Mouse (Mus musculus): ENCODE measurements at regions not wholly inside any gene's neighbourhood (a gene's known extent, or its start where the extent isn't known, plus 50 kb on each side); places are given as distances from the start of the nearest gene placed in this dataset.

DNA sequence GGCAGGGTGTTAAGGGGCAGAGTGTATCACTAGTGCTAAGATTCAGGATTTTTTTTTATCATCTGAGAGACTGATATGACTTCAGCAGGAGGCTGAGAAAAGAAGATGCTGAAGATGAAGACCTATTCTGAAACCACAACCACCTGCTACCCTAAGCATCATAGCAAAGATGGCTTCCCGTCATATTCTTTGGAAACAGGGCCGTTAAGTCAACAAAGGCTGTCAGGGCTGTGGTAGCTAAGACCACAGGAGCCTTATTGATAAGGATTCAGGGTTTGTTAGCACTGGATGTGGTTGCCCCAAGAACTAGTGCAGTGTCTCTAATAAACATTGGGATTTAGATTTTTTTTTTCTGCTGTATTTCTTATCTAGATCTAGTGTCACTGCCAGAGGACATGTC lies 56.7 kb upstream of the Rasgrp1 start:
- ATAC-seq (ENCODE audit: insufficient number of reproducible peaks, low FRiP score, low TSS enrichment): no peak

DNA sequence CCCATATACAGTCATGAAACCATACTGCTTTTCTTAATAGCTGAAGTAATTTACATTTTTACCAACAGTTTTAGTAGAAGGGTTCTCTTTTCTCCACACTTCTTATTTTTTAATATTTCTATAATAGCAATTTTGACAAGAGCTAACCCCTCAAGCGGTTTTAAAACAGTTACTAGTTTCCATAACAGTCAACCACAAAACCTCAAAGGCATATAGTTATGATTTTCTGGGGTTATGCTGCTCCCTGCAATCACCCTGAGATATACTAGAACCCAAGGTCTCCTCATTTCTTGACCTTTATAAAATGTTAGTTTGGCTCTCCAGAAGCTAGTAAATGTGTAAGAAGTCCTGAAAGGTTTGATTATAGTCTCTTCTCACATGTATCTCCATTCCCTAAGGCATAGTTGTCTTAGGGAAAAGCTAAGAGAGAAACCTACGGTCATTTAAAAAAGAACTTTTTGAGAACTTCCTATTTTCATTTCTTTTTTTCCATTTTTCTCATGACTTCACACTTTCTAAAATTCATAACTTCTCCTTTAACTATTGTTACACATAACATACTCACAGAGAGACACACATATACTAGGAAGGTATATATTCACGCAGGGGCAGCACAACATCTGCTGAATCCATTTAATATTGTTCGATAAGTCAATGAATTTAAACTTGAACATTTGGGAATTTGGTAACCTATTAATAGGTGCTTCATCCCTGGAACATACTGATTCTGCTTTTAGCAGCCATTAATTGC lies 60.8 kb upstream of the Rasgrp1 start:
- ATAC-seq (ENCODE audit: insufficient number of reproducible peaks, low FRiP score, low TSS enrichment): no peak

DNA sequence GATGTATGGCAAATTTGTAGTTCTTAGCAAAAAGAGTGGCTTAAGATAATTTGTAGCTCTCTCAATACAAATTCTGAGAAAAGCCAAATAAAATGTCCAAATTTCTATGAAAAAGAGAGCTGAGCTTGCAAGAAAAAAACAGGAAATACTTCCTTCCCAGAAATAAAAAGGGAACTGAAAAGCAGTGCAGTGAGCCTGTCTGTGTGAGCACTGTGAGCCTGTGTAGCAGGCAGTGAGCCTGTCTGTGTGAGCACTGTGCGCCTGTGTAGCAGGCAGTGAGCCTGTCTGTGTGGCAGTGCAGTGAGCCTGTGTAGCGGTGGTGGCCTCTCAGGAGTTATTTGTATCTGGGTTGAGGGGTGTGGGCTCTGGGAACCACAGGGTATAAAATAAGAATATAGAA lies 62.7 kb upstream of the Rasgrp1 start:
- no peak for ATAC-seq (ENCODE audit: insufficient number of reproducible peaks, low FRiP score, low TSS enrichment)

DNA sequence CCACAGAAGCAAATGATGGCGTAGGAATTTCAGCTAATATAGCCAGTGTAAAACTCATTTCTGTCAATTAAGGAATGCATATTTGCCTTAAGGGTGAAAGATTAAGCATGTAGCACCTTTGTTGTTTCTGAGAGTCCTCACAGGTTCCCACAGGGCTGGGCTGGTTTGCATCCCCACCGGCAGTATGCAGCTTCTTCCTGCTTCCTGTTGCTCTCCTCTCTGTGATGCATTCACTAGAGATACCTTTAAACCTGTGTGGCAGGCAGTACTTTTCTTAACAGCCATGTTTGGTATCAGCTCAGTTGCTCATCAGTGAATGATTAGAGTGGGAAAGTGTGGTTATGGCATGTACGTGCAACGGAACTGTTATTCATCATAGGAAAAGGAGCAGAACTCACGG lies 65.4 kb upstream of the Rasgrp1 start:
- no peak for ATAC-seq (ENCODE audit: insufficient number of reproducible peaks, low FRiP score, low TSS enrichment)

DNA sequence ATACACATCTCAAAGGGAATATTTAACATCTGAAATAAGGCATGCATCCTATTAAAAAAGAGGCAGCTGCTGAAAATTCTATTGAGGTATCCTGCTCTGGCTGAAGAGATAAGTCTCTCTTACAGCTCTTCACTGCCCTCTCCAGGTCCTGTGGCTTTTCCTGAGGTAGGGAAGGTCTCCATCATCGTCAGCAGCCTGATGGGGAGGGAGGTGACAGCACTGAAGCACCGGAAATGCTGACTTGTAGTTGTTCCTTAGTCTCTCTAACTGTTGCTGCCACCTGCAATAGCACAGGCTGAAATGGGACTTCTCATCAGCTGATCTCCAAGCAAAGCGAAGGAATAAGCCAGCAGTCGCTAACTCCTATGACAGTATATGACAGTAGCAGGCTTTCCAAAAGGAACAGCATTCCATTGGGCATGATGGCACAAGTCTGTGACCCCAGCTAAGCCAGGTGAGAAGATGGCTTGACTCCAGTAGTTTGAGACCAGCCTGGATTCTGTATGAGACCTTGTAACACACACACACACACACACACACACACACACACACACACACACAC lies 69.3 kb upstream of the Rasgrp1 start:
- ATAC-seq (ENCODE audit: insufficient number of reproducible peaks, low FRiP score, low TSS enrichment): peak; percentile 64

DNA sequence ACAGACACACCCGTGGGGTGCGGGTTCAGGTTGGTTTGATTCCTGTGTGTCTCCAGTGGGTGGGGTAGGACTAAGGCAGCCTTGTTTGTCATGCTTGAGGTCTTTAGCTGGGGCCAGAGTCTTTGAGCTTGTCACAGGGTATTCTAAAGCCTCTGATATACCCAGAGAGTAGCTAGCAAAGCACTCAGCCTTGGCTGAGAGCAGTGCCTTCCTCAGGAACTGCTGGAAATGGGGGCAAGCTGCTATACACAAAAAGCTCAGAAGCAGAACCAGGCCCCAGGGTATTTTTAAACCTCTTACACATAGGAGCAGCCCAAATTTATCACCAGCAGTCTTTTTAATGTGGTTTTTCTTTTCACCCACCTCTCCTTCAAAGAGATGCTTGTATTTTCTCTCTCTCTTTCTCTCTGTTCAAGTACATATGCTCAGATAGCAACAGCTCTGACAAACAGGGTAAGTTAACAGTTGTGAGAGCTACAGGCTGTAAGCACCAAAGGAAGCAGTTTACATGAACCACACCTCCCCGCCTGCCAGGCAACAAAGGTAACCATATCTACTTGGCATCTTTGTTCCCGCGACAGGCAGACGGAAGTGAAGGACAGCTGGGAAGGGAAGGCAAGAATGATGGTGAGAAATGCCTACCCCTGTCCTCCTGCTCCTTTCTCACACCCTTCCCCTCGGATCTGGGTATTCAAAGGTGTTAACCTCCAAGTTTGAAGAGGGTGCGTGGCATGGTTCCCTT lies 74.6 kb upstream of the Rasgrp1 start:
- no peak for ATAC-seq (ENCODE audit: insufficient number of reproducible peaks, low FRiP score, low TSS enrichment)

DNA sequence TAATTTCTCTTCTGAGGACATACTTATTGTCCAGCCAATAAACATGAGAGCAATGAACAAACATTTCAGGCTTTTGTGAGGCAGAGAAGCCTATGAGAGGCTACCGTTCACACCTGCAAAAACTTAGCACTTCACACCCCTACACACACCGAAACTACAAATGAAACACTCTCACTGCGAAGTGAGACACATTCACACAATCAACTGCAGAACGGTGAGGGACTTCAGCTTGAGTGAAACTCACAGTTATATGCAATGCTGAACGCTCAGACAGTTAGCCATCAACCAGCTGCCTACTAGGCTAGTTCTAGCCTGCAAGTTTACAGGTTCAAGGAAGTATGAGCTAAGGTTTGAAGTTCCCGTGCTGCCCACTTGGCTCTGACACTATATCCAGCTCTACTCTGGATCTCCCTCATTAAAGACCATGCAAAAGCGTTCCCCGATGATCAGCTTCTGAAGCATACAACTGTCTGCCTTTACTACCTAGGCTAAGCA lies 75.4 kb upstream of the Rasgrp1 start:
- ATAC-seq (ENCODE audit: insufficient number of reproducible peaks, low FRiP score, low TSS enrichment): no peak

DNA sequence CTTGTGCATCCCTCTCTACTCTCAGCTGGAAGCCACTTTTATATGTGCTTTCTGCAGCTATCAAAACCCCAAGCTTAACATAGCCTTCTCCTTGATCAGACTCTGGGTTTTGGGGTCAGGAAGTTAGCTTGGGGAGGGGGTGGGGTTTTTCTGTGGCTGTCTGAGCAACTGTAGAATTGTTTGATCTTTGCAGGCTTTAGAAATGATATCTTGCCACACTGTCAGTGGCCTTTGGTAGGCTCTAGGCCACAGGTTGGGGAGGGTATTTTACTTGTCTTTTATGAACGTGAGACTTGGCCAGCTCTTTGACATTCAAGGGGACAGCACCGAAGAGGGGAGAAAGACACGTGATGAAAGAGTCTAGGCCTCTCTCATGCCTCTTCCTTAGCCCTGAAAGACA lies 75.9 kb upstream of the Rasgrp1 start:
- no peak for ATAC-seq (ENCODE audit: insufficient number of reproducible peaks, low FRiP score, low TSS enrichment)

DNA sequence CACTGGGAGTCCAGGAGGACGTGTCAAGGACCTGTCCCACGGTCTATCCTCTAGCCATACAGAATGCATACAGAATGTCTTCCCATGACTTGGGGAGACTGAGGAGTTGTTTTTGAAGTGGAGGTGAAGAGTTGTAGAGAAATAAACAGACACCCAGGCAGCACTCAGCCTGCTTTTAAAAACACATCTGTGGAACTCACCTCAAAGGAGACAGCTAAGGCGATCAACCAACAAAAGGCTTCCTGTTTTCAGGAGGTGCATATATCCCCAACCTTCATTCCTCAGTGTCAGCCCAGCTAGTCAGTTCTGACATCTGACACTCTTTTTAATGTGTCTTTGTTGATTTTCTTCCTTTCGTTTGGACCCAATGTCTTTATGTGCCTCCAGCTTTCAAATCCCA lies 78.6 kb upstream of the Rasgrp1 start:
- ATAC-seq (ENCODE audit: insufficient number of reproducible peaks, low FRiP score, low TSS enrichment): no peak

DNA sequence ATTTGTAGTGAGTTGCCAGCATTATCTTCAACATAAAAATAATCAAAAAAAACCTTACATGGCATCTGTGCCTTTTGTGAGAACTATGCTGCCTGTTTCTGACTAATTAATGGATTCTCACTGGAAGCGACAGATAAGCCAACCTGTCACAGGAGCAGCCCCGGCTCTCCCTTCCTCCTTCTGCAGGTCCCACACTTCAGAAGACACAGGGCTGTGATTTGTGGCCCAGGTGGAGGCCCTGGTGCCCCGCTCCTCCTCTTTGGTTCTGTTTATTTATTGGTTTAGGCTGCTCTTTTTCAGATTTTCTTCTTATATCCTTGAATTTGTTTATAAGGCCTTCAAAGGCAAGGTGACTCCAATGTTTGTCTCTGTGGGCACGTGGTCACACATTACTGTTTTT lies 80.0 kb upstream of the Rasgrp1 start:
- ATAC-seq (ENCODE audit: insufficient number of reproducible peaks, low FRiP score, low TSS enrichment): no peak

DNA sequence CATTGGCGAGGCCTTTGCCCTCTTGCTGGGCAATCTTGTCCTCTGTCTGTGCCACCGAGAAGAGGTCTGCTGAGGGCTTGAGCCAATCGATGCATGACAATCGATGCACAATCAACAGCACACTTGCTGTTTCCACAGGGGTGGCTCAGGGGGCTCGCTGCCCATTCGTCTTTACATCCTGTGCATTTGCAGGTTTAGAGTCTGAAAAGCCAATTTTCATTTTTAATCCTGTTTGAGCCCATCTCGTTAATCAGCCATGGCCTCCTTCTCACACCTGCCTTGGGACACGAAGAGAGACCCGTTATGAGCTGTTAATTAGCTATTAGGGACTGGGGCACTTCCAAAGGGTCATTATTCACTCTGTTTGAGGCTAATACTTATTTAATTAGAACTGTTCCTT lies 86.4 kb upstream of the Rasgrp1 start:
- ATAC-seq (ENCODE audit: insufficient number of reproducible peaks, low FRiP score, low TSS enrichment): no peak

DNA sequence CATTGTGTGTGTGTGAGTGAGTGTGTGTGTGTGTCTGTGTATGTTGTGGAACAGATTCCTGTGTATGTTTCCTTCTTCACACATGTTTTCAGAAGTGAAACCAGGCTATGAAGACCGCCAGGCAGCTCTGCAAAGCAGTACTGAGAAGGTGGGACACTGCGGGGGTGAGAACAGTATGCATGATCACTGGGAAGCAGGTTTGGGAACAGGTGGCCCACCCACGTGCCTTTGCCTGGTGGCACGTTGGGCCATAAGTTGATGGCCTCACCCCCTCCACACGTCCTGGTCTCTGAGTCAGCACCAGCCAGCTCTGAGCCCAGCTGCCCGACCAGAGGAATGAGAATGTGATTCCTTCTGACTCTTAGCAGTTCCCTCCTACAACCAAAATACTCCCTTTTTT lies 89.2 kb upstream of the Rasgrp1 start:
- ATAC-seq (ENCODE audit: insufficient number of reproducible peaks, low FRiP score, low TSS enrichment): no peak

DNA sequence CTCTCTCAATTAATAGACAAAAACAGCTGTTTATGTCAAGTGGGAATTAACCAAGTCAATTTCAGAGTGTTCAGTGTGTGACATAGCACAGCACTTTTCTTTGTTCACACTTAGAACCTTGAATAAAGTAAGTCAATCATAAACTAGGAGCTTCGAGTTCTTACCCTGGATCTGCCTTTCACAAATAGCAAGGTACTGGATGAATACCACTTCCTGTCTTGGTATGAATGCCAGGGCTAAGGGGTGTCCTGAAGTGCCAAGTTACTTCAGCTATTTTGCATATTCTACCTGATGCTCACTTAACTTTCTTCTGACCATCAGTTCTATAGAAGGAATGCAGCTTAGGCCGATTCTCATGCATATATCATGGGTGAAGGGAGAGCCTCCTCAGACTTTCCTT lies 90.1 kb upstream of the Rasgrp1 start:
- ATAC-seq (ENCODE audit: insufficient number of reproducible peaks, low FRiP score, low TSS enrichment): no peak

DNA sequence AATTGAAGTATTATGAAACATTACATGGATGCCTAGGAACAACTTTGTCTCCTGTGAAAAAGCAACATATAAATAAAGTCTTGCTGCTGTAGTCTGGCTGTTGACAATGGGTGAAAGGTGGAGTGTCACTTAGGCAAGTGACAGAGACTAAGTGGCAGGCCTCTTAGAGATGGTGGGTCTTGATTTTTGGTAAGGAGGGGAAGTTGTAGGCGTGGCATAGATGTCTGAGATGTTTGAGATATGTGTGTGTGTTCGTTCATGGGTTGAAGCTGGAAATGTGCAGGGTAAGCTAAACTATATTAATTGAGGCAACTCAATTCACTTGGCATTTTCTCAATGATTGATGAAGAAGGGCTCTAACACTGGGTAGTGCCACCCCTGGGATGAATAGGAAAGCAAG lies 90.7 kb upstream of the Rasgrp1 start:
- no peak for ATAC-seq (ENCODE audit: insufficient number of reproducible peaks, low FRiP score, low TSS enrichment)

DNA sequence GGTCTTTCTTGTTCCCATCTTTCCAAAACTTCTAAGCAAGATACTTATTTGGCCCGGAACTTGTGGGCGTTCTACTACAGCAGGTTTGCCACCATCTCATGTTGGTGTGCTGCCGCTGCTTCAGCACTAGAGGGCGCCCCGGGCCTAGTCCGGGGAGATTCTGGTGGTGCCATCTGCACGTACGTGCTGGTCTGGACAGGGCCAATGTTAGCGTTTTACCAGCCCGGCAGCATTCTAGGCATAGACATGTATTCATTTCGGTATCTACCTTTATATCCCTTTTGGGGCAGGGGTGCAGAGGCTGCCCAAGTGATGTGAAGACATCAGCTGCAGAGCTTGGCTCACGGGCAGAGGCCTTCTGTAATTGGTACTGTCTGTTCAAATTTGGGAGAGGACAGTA lies 95.3 kb upstream of the Rasgrp1 start:
- no peak for ATAC-seq (ENCODE audit: insufficient number of reproducible peaks, low FRiP score, low TSS enrichment)

DNA sequence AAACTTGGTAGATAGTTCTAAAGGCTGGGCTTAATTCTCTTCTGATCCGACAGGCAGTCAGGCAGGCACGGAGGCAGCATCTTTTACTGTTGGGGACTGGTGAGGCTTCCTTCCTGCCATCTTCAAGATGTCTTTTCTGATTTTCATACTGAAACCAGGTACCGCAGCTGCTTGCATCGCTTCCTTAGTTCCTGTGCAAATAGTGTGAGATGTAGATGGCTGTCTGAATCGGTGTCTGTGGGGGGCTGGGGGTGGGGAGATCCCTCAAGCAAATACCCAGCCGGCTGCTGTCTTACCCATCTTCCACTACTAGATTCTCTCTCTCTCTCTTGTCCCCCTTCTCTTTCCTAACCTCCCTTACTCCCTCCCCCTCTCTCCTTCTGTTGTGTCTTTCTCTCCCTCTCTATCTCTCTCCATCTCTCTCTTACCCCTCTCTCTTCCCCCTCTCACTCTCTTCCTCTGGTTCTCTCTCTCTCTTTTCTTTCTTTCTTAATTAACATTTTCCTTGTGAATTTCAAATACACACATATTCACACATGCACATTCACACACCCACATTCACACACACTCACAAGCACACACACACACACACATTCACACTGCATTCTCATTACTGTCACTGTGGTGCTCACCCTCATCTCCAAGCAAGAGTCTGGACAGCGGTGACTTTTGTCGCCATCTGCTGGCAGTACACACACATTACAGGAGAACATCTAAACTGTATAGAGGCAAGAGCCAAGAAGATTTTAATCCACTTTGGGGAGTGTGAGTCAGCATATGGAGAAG lies 96.0 kb upstream of the Rasgrp1 start:
- ATAC-seq (ENCODE audit: insufficient number of reproducible peaks, low FRiP score, low TSS enrichment): peak; percentile 69

DNA sequence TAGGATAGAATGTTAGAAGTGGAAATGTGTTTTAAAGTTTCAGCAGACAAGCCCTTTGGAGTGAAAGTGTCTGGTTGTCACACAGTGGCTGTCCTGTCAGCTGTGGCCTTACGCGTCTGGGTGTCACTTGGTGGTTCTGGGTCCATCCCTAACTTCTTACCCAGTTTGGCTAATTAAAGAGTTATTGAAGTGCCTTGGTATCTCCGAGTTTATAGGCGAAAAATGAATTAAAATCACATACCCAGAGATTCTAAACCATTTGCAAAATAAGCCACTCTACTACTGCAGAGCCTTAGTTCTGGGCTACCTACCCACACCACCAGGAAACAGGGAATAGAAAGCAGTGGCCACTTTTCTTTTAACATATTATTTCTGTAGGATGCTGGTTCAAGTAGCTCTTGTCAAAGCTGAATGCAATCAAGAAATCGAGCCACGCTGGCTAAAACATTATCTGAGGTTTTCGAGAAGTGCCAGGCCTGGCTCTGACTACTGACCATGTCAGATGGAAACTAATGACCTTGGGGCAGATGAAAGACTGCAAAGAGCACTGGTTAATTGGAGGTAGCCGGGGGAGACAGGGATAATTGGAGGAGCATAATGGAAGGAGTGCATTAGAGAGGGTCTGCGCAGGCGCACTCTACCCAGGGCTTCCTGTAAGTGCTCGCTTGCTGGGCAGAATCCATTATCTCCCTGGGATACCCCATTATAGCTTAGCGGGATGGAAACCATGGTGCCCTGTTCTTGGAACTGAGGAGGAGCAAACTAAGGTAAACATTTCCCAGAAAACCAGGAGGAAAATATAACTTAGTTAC lies 96.8 kb upstream of the Rasgrp1 start:
- no peak for ATAC-seq (ENCODE audit: insufficient number of reproducible peaks, low FRiP score, low TSS enrichment)

DNA sequence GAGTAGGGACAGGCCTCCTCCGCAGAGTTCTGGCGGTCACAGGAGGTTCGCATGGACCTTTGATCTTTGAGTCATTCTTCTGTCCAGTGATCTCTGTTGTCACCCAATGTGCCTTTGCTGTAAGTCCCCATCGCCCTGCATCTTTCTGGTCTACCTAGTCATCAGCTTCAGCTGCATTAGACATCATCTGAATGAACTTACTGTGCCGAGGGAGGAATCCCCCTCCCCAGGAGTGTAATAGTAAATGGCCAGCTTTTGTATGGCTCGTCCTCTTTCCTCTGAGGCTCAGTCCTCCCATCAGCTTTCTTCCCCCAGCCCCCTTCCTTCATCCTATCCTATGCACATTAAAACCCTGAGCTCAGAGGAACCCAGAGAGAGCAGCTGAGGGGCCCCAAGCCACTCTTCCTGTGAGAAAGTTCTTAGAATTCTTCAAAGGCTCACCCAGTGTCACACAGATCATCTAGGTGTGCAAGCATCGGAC lies 98.0 kb upstream of the Rasgrp1 start:
- ATAC-seq (ENCODE audit: insufficient number of reproducible peaks, low FRiP score, low TSS enrichment): no peak

DNA sequence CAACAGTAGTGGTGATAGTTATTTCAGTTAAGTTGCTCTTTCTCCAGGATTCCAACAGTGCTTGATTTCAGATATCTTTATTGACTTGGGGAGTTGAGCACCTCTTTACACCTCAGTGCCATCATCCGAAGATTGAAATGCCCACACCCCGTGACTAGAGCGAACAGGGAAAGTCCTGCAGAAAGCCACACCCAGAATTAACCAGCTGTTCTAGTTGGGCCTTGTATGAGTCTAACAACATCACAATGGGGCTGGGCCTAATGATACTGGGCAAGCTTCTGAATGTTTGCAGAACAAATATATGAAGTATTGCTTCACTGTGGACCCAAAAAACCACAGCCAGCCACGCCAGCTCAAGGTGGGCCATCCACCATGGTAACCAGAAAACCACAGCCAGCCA lies 100.1 kb upstream of the Rasgrp1 start:
- ATAC-seq (ENCODE audit: insufficient number of reproducible peaks, low FRiP score, low TSS enrichment): no peak

DNA sequence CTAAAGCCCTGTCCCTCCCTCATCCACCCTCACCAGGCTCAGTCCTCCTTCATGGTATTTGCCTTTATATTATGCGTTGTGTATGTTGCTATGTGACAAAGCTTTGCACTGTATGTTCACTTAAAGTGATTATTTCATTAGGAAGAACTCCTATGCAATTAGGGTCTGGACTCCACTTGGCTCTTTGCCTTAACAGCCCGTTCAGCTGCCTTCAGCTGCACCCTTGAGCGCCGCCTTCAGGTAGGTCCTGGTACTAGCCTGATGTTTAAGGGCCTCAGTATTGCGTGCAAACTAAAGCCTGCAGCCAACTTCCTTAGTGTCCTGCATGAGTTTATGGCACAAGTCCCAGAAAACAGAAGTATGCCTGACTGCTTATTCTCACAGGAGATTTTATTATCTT lies 101.9 kb upstream of the Rasgrp1 start:
- no peak for ATAC-seq (ENCODE audit: insufficient number of reproducible peaks, low FRiP score, low TSS enrichment)
